In genomic region chr13:23535137-23536075, GRCm38 (mm10) we compare ENCODE assay signal across 8 mouse cellular contexts. TPM values are rescaled to one million over a fixed set of nuclear protein-coding genes. Genes with fewer than 3 reads are reported as not detected.
DNase-seq lines count a peak whose midpoint lies in the region; ATAC-seq and TF ChIP-seq lines count a peak whose summit lies in the region.
"Not testable (repeated sequence)": the region's sequence is repeated elsewhere in the genome, so short reads cannot be mapped to it uniquely, and the experiment has no call there.

Gene Hist1h3g, plus strand, starts transcription at chr13:23535422.

- H3K9ac ChIP-seq in lung, embryonic 15.5 days = peak within 1 kb of the TSS; percentile 61

- H3K9me3 ChIP-seq in lung, embryonic 15.5 days = not testable (repeated sequence)

- ATAC-seq in hematopoietic stem cell, adult 5-6 weeks (replicated peaks in 1 of 2; ENCODE audit: insufficient read depth in 1 of 2, low FRiP score in 2 of 2, low TSS enrichment in 1 of 2, low read depth in 1 of 2, poor library complexity in 2 of 2, severe bottlenecking in 2 of 2) = peak; percentile 71 to 74
- ATAC-seq in lung, embryonic 15.5 days (ENCODE audit: borderline replicate concordance, extremely low read depth, low FRiP score, low TSS enrichment) = peak; percentile 89

- not testable (repeated sequence) for H3K27me3 ChIP-seq in lung, embryonic 15.5 days

- H3K4me2 ChIP-seq in lung, embryonic 15.5 days = peak within 1 kb of the TSS; percentile 66

- peaks cover 31% of the 10 kb centered on the region for H3K4me1 ChIP-seq in lung, embryonic 15.5 days
- peaks cover 12% of the 10 kb centered on the region for H3K4me1 ChIP-seq in olfactory bulb, adult 2 months (ENCODE audit: control insufficient read depth, insufficient read depth, low read length)

- H3K27ac ChIP-seq in lung, embryonic 15.5 days = peak within 1 kb of the TSS; percentile 98
- not testable (repeated sequence) for H3K27ac ChIP-seq in olfactory bulb, adult 2 months (ENCODE audit: insufficient read depth, low read depth, low read length)

- TF ChIP-seq POLR2A in olfactory bulb, adult 2 months (IDR thresholded peaks at IDR 0.05; ENCODE audit: insufficient read depth, low read depth, low read length) = not testable (repeated sequence)

- H3K4me3 ChIP-seq in lung, embryonic 15.5 days = peak within 1 kb of the TSS; percentile 48
- peak within 1 kb of the TSS; percentile 64 for H3K4me3 ChIP-seq in olfactory bulb, adult 2 months (ENCODE audit: insufficient read depth, low read depth, low read length)

- peak; percentile 99 for DNase-seq in MEL-GATA-1-ER (ENCODE audit: extremely low read depth, low read depth)
- DNase-seq in cerebellum, adult 8-10 months = peak; percentile 78
- DNase-seq in forelimb bud, embryonic 11.5 days (ENCODE audit: low read depth, low spot score) = peak; percentile 97
- DNase-seq in layer of hippocampus, adult 9-10 months (ENCODE audit: low spot score) = peak; percentile 85
- DNase-seq in thymus, postnatal 0 days (ENCODE audit: low spot score) = peak; percentile 96

- not testable (repeated sequence) for H3K36me3 ChIP-seq in lung, embryonic 15.5 days

- TF ChIP-seq CTCF in olfactory bulb, adult 2 months (IDR thresholded peaks at IDR 0.05; ENCODE audit: insufficient read depth, low read depth, low read length) = not testable (repeated sequence)

- WGBS in lung, embryonic 15.5 days = under 1% methylated on average over 41 of the region's 62 CpGs
- whole genome bisulfite sequencing in olfactory bulb, adult 2 months = under 1% methylated on average over 54 of the region's 62 CpGs

RNA-seq across cellular contexts. Expression of gene Hist1h3g, which starts in this region (rescaled TPM):
- total RNA-seq in hematopoietic stem cell, adult 5-6 weeks (2017) = 35.1 and 72.3 TPM in 2 replicates
- polyA plus RNA-seq in lung, embryonic 15.5 days (2015; fragmentation: Nextera tagmentation; extraction: Ambion mirVana) = 9.5 and 10.8 TPM in 2 replicates
- polyA plus RNA-seq in olfactory bulb, adult 2 months (2012; ENCODE audit: insufficient read depth, insufficient read length, low replicate concordance, missing spikeins) = not detected in 2 replicates
- polyA plus RNA-seq in thymus, postnatal 0 days (2015; fragmentation: Nextera tagmentation; extraction: Ambion mirVana) = 27.6 and 43.7 TPM in 2 replicates

Comparison
In these comparisons a context has a peak if more than half of its experiments do, and no peak if none do; other contexts are left out.
1. RNA of gene Hist1h3g (polyA plus RNA-seq): 27.6 to 43.7 TPM in thymus, postnatal 0 days and 9.5 to 10.8 TPM in lung, embryonic 15.5 days; not detected in olfactory bulb, adult 2 months; every median in the first group is over 10 times any median in the second.
2. Peak in every context shown above with its lines, with median percentiles within 50 percentile points of each other: DNase-seq.